Mouse (Mus musculus) liver, adult 2 months (tissue): ENCODE measurements at regions not wholly inside any gene's neighbourhood (a gene's known extent, or its start where the extent isn't known, plus 50 kb on each side); places are given as distances from the start of the nearest gene placed in this dataset.
A peak's percentile ranks its signal among the peaks of the same experiment; 100 is the strongest.

Source experiments
- CTCF ChIP-seq: fragments of 200-500 bp; IDR thresholded peaks from 2 replicates; pipeline ENCODE4 v1.5.1; 2011; ENCODE audit warnings: low read depth, low read length, control low read depth
- POLR2A ChIP-seq: fragments of 200-500 bp; IDR thresholded peaks from 2 replicates; pipeline ENCODE4 v1.6.1; 2011; ENCODE audit warnings: low read length, control low read depth; ENCODE audit not compliant: insufficient read depth; ENCODE audit errors: extremely low read depth

DNA sequence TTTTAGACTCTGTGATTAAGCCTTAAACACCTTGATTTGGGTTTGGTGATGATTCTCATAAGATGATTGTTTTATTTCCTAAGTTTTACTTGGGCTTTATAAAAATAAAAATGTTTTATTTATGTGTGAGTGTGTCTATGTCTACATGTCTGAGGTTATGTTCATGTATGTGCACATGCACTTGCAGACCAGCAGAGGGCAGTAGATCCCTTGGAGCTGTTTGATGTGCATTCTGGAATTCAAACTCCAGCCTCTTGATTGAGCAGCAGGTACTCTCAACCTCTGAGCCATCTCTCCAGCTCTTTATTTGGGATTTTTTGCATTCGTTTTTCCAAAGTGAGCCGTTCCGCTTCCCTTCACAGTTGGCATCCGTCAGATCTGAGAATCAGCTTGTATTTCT lies 161.8 kb upstream of the Mocs1 start:
- TF ChIP-seq CTCF, result peak; percentile 47
- TF ChIP-seq POLR2A, result no peak
